Mouse (Mus musculus): ENCODE results near the gene Kdm4a. TPM values are rescaled to one million over a fixed set of nuclear protein-coding genes. Genes with fewer than 3 reads are reported as not detected.

The Kdm4a gene
- total and polyA plus RNA-seq, 3 experiments: 36.9 to 58.8 (median 43.6) TPM

DNA sequence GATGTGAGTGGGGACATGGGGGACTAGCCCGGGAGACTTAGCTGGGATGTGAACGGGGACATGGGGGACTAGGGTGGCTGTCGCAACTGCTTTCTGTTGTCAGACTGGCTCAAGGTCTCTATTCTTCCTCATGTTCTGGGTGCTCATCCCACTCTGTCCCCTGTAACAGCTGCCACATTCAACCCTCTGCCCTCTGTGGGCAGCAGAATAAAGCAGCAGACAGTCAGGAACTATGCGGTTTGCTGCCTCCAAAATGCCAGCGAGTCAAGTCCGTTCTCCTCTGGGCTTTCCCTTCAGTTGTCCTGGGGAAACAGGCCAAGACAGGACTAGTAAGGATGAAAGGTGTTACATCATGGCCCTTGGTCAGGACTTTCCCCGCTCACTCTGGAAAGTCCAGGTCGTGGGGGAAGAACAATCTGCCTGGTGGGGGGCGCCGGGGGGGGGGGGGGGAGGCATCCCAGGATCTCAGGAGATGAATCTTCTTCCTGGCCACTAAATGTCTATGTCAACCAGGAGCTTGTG is 30.7 kb downstream of the Kdm4a start:
- no peak for DNase-seq (ENCODE audit: extremely low read depth)
- Histone ChIP-seq H3K4me3 (replicated peaks in 1 of 3; ENCODE audit: low read depth in 2 of 3, low read length in 2 of 3, poor library complexity in 1 of 3) (no peak overlapping the region), H3K4me1 (ENCODE audit: control insufficient read depth in 1 of 2, insufficient read depth in 2 of 2) (peaks cover 41 to 86% of the 10 kb centered on the region in 2 experiments), H3K27ac (ENCODE audit: insufficient read depth, low read depth) (peak overlapping the region; percentile 29), H3K79me2 (replicated peaks; ENCODE audit: control insufficient read depth, extremely low read depth, insufficient read depth, poor library complexity, severe bottlenecking) (no peaks in the 10 kb centered on the region), H3K36me3 (replicated peaks in 1 of 2; ENCODE audit: control insufficient read depth in 1 of 2, insufficient read depth in 1 of 2, low read length in 1 of 2) (peaks cover 77 to 91% of the 10 kb centered on the region in 2 experiments), H3K4me2 (ENCODE audit: insufficient read depth, low read depth, poor library complexity, severe bottlenecking) (no peak overlapping the region), H3K9ac (ENCODE audit: insufficient read depth, low read depth) (no peak overlapping the region), H3K27me3 (replicated peaks) (no peaks in the 10 kb centered on the region), H3K9me3 (replicated peaks; ENCODE audit: low read length) (no peaks in the 10 kb centered on the region)
- TF ChIP-seq RAD21 (IDR thresholded peaks at IDR 0.05; ENCODE audit: low read depth, low read length): no peak
- TF ChIP-seq TCF12 (IDR thresholded peaks at IDR 0.05; ENCODE audit: low read depth, low read length): 0 out of 2 replicates have a peak, but pooled peaks have one; percentile 23
- TF ChIP-seq ETS1 (conservative IDR thresholded peaks at IDR 0.05; ENCODE audit: low read depth, low read length): peak; percentile 43; the same call in 1 of the 2 replicates
- 0 out of 2 replicates have a peak, but pooled peaks have one; percentile 35 for TF ChIP-seq IRF4 (IDR thresholded peaks at IDR 0.05; ENCODE audit: low read depth, low read length)
- dilution Hi-C loops (cut with MboI; ENCODE audit: extremely low pct_ligation_motif_present, extremely low pct_unique_long_range_greater_than_20kb, low sequenced_read_pairs) (no loop called here), in situ Hi-C loops (cut with MboI; ENCODE audit: low pct_ligation_motif_present, low pct_unique_long_range_greater_than_20kb, low sequenced_read_pairs) (no loop called here)

DNA sequence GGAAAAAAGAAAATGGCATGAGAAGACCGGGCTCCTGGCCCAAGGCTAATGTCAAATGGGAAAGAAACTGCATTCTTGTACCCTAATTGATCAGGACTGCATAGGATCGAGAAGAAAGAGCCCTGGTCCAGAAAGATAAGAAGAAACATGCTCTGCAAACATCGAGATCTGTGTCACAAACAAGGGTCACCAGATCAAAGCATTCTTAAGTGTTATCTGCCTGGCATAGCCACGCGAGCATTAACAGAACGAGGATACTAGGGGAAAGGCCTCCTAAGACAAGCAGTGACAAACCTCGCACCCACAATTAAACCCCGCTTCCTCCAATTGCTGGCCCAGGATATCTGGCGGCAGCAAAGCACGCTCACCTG is 31.5 kb downstream of the Kdm4a start:
- Histone ChIP-seq H3K4me3 (replicated peaks in 1 of 3; ENCODE audit: low read depth in 2 of 3, low read length in 2 of 3, poor library complexity in 1 of 3) (no peak overlapping the region), H3K79me2 (replicated peaks; ENCODE audit: control insufficient read depth, extremely low read depth, insufficient read depth, poor library complexity, severe bottlenecking) (no peaks in the 10 kb centered on the region), H3K9me3 (replicated peaks; ENCODE audit: low read length) (no peaks in the 10 kb centered on the region), H3K4me2 (ENCODE audit: insufficient read depth, low read depth, poor library complexity, severe bottlenecking) (no peak overlapping the region), H3K36me3 (replicated peaks in 1 of 2; ENCODE audit: control insufficient read depth in 1 of 2, insufficient read depth in 1 of 2, low read length in 1 of 2) (peaks cover 79 to 91% of the 10 kb centered on the region in 2 experiments), H3K4me1 (ENCODE audit: control insufficient read depth in 1 of 2, insufficient read depth in 2 of 2) (peaks cover 49 to 90% of the 10 kb centered on the region in 2 experiments), H3K9ac (ENCODE audit: insufficient read depth, low read depth) (no peak overlapping the region), H3K27me3 (replicated peaks) (no peaks in the 10 kb centered on the region), H3K27ac (ENCODE audit: insufficient read depth, low read depth) (peak overlapping the region; percentile 29; the same call in 1 of the 2 replicates)
- no peak for TF ChIP-seq USF2 (conservative IDR thresholded peaks at IDR 0.05; ENCODE audit: low read depth, low read length)
- TF ChIP-seq MAX (IDR thresholded peaks at IDR 0.05; ENCODE audit: low read length): no peak
- TF ChIP-seq UBTF (IDR thresholded peaks at IDR 0.05; ENCODE audit: low read depth, low read length): no peak
- no peak for TF ChIP-seq ZKSCAN1 (IDR thresholded peaks at IDR 0.05; ENCODE audit: borderline replicate concordance, low read depth, low read length)
- no peak for TF ChIP-seq ZC3H11A (IDR thresholded peaks at IDR 0.05; ENCODE audit: low read depth, low read length)
- no peak for TF ChIP-seq MYC (IDR thresholded peaks at IDR 0.05; ENCODE audit: low read depth, low read length)
- no peak for TF ChIP-seq SMC3 (IDR thresholded peaks at IDR 0.05; ENCODE audit: low read depth, low read length)
- no peak for TF ChIP-seq ZMIZ1 (IDR thresholded peaks at IDR 0.05; ENCODE audit: low read depth, low read length)
- TF ChIP-seq TBP (conservative IDR thresholded peaks at IDR 0.05; ENCODE audit: low read depth, low read length): no peak
- DNase-seq (ENCODE audit: extremely low read depth): no peak
- dilution Hi-C loops (cut with MboI; ENCODE audit: extremely low pct_ligation_motif_present, extremely low pct_unique_long_range_greater_than_20kb, low sequenced_read_pairs): no loop called here
- in situ Hi-C loops (cut with MboI; ENCODE audit: low pct_ligation_motif_present, low pct_unique_long_range_greater_than_20kb, low sequenced_read_pairs): no loop called here
